Mouse (Mus musculus): ENCODE measurements around the gene Ptpn14.

GRCm38 (mm10) chr1:189910685-189911345 lies 182.7 kb downstream of the Ptpn14 start:
- TF ChIP-seq CTCF (IDR thresholded peaks at IDR 0.05): no peak
- 0 out of 2 replicates have a peak, but pooled peaks have one; percentile 24 for TF ChIP-seq EP300 (IDR thresholded peaks at IDR 0.05; ENCODE audit: insufficient read depth, low read depth, low read length)
